Mouse (Mus musculus) liver, embryonic 12.5 days (tissue): ENCODE data around the gene 1190002N15Rik. TPM values are rescaled to one million over a fixed set of nuclear protein-coding genes. Genes with fewer than 3 reads are reported as not detected.
A peak's percentile ranks its signal among the peaks of the same experiment; 100 is the strongest.

Experiments
- ATAC-seq: fragments of 200-750 bp; cut with Nextera tagmentation; 2 replicates; pipeline ENCODE4 v1.8.0; 2017; ENCODE audit warnings: moderate number of reproducible peaks, mild to moderate bottlenecking, moderate library complexity
- H3K27ac ChIP-seq: fragments of 300-500 bp; sonication (generic); 2 replicates; pipeline ENCODE4 v1.5.1; 2016; ENCODE audit warnings: mild to moderate bottlenecking
- H3K27me3 ChIP-seq: fragments of 300-500 bp; sonication (generic); replicated peaks from 2 replicates; pipeline ENCODE4 v1.6.1; 2016; ENCODE audit warnings: mild to moderate bottlenecking, moderate library complexity
- H3K36me3 ChIP-seq: fragments of 300-500 bp; sonication (generic); 2 replicates; pipeline ENCODE4 v1.6.1; 2016; ENCODE audit warnings: mild to moderate bottlenecking, moderate library complexity
- H3K4me1 ChIP-seq: fragments of 300-500 bp; sonication (generic); 2 replicates; pipeline ENCODE4 v1.6.1; 2016
- H3K4me2 ChIP-seq: fragments of 300-500 bp; sonication (generic); 2 replicates; pipeline ENCODE4 v1.6.1; 2016; ENCODE audit warnings: mild to moderate bottlenecking, moderate library complexity
- H3K4me3 ChIP-seq: fragments of 300-500 bp; sonication (generic); 2 replicates; pipeline ENCODE4 v1.5.1; 2016; ENCODE audit warnings: mild to moderate bottlenecking, moderate library complexity
- H3K9ac ChIP-seq: fragments of 300-500 bp; sonication (generic); 2 replicates; pipeline ENCODE4 v1.6.1; 2016; ENCODE audit warnings: mild to moderate bottlenecking, moderate library complexity
- H3K9me3 ChIP-seq: fragments of 300-500 bp; sonication (generic); replicated peaks from 2 replicates; pipeline ENCODE4 v1.6.1; 2016; ENCODE audit warnings: mild to moderate bottlenecking, moderate library complexity
- WGBS: fragments of 180-500 bp; shearing (Covaris S2); methylation state at CpG from one replicate; pipeline ENCODE4 v1.1.7; 2016; ENCODE audit not compliant: insufficient replicate concordance; 5-methylcytosine and 5-hydroxymethylcytosine counted together
- polyA plus RNA-seq: library from polyadenylated mRNA; unstranded; fragments of >200 nt; fragmentation: Nextera tagmentation; extraction: Ambion mirVana; gene quantifications from 2 replicates; pipeline ENCODE4 v1.2.1, GENCODE M21; 2016

Gene 1190002N15Rik
- polyA plus RNA-seq, 1 experiment from 2014 or later = 13.8 TPM

GRCm38 (mm10) chr9:94512246-94512645 lies 25.6 kb downstream of the 1190002N15Rik start:
- 62% methylated on average over 8 of the region's 8 CpGs for WGBS
- no peak for ATAC-seq
- Histone ChIP-seq H3K27ac (no peak overlapping the region), H3K27me3 (no peaks in the 10 kb centered on the region), H3K4me1 (no peaks in the 10 kb centered on the region), H3K36me3 (no peaks in the 10 kb centered on the region; the same call in 1 of the 2 replicates), H3K9ac (no peak overlapping the region), H3K4me2 (no peak overlapping the region), H3K4me3 (no peak overlapping the region), H3K9me3 (no peaks in the 10 kb centered on the region)

- Histone ChIP-seq H3K9me3 (no peaks in the 10 kb centered on the region), H3K27ac (no peak overlapping the region), H3K27me3 (no peaks in the 10 kb centered on the region), H3K4me1 (no peaks in the 10 kb centered on the region), H3K9ac (no peak overlapping the region), H3K4me3 (no peak overlapping the region), H3K4me2 (no peak overlapping the region), H3K36me3 (no peaks in the 10 kb centered on the region)
- ATAC-seq = no peak
Observed at GRCm38 (mm10) chr9:94511139-94511538, 26.7 kb downstream of the 1190002N15Rik start.

GRCm38 (mm10) chr9:94506980-94507379 lies 30.9 kb downstream of the 1190002N15Rik start:
- WGBS = 76% methylated on average over 1 of the region's 1 CpGs
- Histone ChIP-seq H3K9me3 (no peaks in the 10 kb centered on the region), H3K9ac (no peak overlapping the region), H3K4me1 (no peaks in the 10 kb centered on the region), H3K36me3 (no peaks in the 10 kb centered on the region), H3K4me2 (no peak overlapping the region), H3K27me3 (no peaks in the 10 kb centered on the region), H3K4me3 (no peak overlapping the region), H3K27ac (no peak overlapping the region)
- ATAC-seq = no peak

GRCm38 (mm10) chr9:94491467-94491866 lies 46.4 kb downstream of the 1190002N15Rik start:
- Histone ChIP-seq H3K36me3 (no peaks in the 10 kb centered on the region), H3K27ac (no peak overlapping the region), H3K4me1 (no peaks in the 10 kb centered on the region), H3K9ac (no peak overlapping the region), H3K4me3 (no peak overlapping the region), H3K4me2 (no peak overlapping the region), H3K27me3 (no peaks in the 10 kb centered on the region), H3K9me3 (no peaks in the 10 kb centered on the region)
- no peak for ATAC-seq
- 37% methylated on average over 9 of the region's 9 CpGs for WGBS

GRCm38 (mm10) chr9:94487976-94488375 lies 49.9 kb downstream of the 1190002N15Rik start:
- H3K27me3 ChIP-seq = no peaks in the 10 kb centered on the region
- ATAC-seq = no peak
- H3K9me3 ChIP-seq = no peaks in the 10 kb centered on the region
- no peak overlapping the region for H3K27ac ChIP-seq
- WGBS = 63% methylated on average over 2 of the region's 2 CpGs
- no peaks in the 10 kb centered on the region for H3K4me1 ChIP-seq
- H3K4me3 ChIP-seq = no peak overlapping the region
- no peaks in the 10 kb centered on the region for H3K36me3 ChIP-seq
- no peak overlapping the region for H3K4me2 ChIP-seq
- H3K9ac ChIP-seq = no peak overlapping the region

- 57% methylated on average over 6 of the region's 6 CpGs for WGBS
- Histone ChIP-seq H3K27me3 (no peaks in the 10 kb centered on the region), H3K4me1 (no peaks in the 10 kb centered on the region), H3K9ac (no peak overlapping the region), H3K9me3 (no peaks in the 10 kb centered on the region), H3K4me2 (no peak overlapping the region), H3K36me3 (no peaks in the 10 kb centered on the region), H3K27ac (no peak overlapping the region), H3K4me3 (no peak overlapping the region)
- no peak for ATAC-seq
Observed at GRCm38 (mm10) chr9:94483291-94483879, 54.5 kb downstream of the 1190002N15Rik start.

GRCm38 (mm10) chr9:94482215-94482975 lies 55.5 kb downstream of the 1190002N15Rik start:
- H3K36me3 ChIP-seq = no peaks in the 10 kb centered on the region
- no peaks in the 10 kb centered on the region for H3K9me3 ChIP-seq
- H3K27ac ChIP-seq = no peak overlapping the region
- no peak overlapping the region for H3K4me2 ChIP-seq
- H3K9ac ChIP-seq = no peak overlapping the region
- ATAC-seq = no peak
- no peak overlapping the region for H3K4me3 ChIP-seq
- WGBS = 79% methylated on average over 10 of the region's 10 CpGs
- no peaks in the 10 kb centered on the region for H3K4me1 ChIP-seq
- H3K27me3 ChIP-seq = no peaks in the 10 kb centered on the region

GRCm38 (mm10) chr9:94481057-94481456 lies 56.8 kb downstream of the 1190002N15Rik start:
- no peak for ATAC-seq
- 82% methylated on average over 16 of the region's 16 CpGs for WGBS
- Histone ChIP-seq H3K9me3 (no peaks in the 10 kb centered on the region), H3K36me3 (no peaks in the 10 kb centered on the region), H3K4me3 (no peak overlapping the region), H3K4me1 (no peaks in the 10 kb centered on the region), H3K4me2 (no peak overlapping the region), H3K27ac (no peak overlapping the region), H3K9ac (no peak overlapping the region), H3K27me3 (no peaks in the 10 kb centered on the region)

- Histone ChIP-seq H3K27ac (no peak overlapping the region), H3K4me2 (no peak overlapping the region), H3K9ac (no peak overlapping the region), H3K9me3 (no peaks in the 10 kb centered on the region), H3K27me3 (no peaks in the 10 kb centered on the region), H3K4me1 (no peaks in the 10 kb centered on the region), H3K4me3 (no peak overlapping the region), H3K36me3 (no peaks in the 10 kb centered on the region)
- WGBS = 75% methylated on average over 6 of the region's 6 CpGs
- no peak for ATAC-seq
Observed at GRCm38 (mm10) chr9:94479382-94479781, 58.5 kb downstream of the 1190002N15Rik start.

- Histone ChIP-seq H3K4me1 (no peaks in the 10 kb centered on the region), H3K27me3 (no peaks in the 10 kb centered on the region), H3K9me3 (no peaks in the 10 kb centered on the region), H3K4me2 (no peak overlapping the region), H3K9ac (no peak overlapping the region), H3K27ac (no peak overlapping the region), H3K4me3 (no peak overlapping the region), H3K36me3 (no peaks in the 10 kb centered on the region)
- 74% methylated on average over 6 of the region's 6 CpGs for WGBS
- 0 out of 2 replicates have a peak, but pooled peaks have one; percentile 37 for ATAC-seq
Observed at GRCm38 (mm10) chr9:94478954-94479353, 58.9 kb downstream of the 1190002N15Rik start.

- no peak overlapping the region for H3K4me3 ChIP-seq
- no peaks in the 10 kb centered on the region for H3K36me3 ChIP-seq
- H3K27me3 ChIP-seq = no peaks in the 10 kb centered on the region
- H3K27ac ChIP-seq = no peak overlapping the region
- no peak overlapping the region for H3K4me2 ChIP-seq
- H3K4me1 ChIP-seq = no peaks in the 10 kb centered on the region
- no peaks in the 10 kb centered on the region for H3K9me3 ChIP-seq
- WGBS = 76% methylated on average over 1 of the region's 1 CpGs
- ATAC-seq = no peak
- H3K9ac ChIP-seq = no peak overlapping the region
Observed at GRCm38 (mm10) chr9:94475973-94476372, 61.9 kb downstream of the 1190002N15Rik start.

GRCm38 (mm10) chr9:94473898-94474297 lies 64.0 kb downstream of the 1190002N15Rik start:
- no peaks in the 10 kb centered on the region for H3K4me1 ChIP-seq
- H3K4me3 ChIP-seq = no peak overlapping the region
- H3K27me3 ChIP-seq = no peaks in the 10 kb centered on the region
- no peak for ATAC-seq
- no peak overlapping the region for H3K9ac ChIP-seq
- no peak overlapping the region for H3K4me2 ChIP-seq
- H3K36me3 ChIP-seq = no peaks in the 10 kb centered on the region
- no peaks in the 10 kb centered on the region for H3K9me3 ChIP-seq
- H3K27ac ChIP-seq = no peak overlapping the region
- WGBS = 62% methylated on average over 7 of the region's 7 CpGs
